Mouse (Mus musculus): Measurements from ENCODE around the gene Krtap4-13. TPM values are rescaled to one million over a fixed set of nuclear protein-coding genes. Genes with fewer than 3 reads are reported as not detected.
"Not testable (repeated sequence)": the region's sequence is repeated elsewhere in the genome, so short reads cannot be mapped to it uniquely, and the experiment has no call there.

Krtap4-13 gene
- total RNA-seq (2021), result not detected
- long read RNA-seq, experiment 1, result 0 reads
- long read RNA-seq, experiment 2, result 0 reads

GRCm38 (mm10) chr11:99809792-99810191 is at the start of gene Krtap4-13:
Gene Krtap4-13 (minus strand): TSS chr11:99809892.
- DNase-seq; intact Hi-C loops (cut with DNase I): not testable (repeated sequence)

GRCm38 (mm10) chr11:99858761-99859160 is 49.1 kb upstream of the Krtap4-13 start:
- no peak for DNase-seq
- intact Hi-C loops (cut with DNase I), result no loop called here

- intact Hi-C loops (cut with DNase I), result no loop called here
- no peak for DNase-seq
Observed at GRCm38 (mm10) chr11:99857617-99858016, 47.9 kb upstream of the Krtap4-13 start, which contains the start of gene Gm11568. Gene Gm11568 (plus strand): TSS chr11:99857917.

GRCm38 (mm10) chr11:99854121-99854520 is 44.4 kb upstream of the Krtap4-13 start:
- intact Hi-C loops (cut with DNase I), result no loop called here
- DNase-seq, result no peak

- no peak for DNase-seq
Observed at GRCm38 (mm10) chr11:99851508-99851907, 41.8 kb upstream of the Krtap4-13 start, which contains the start of gene Krtap4-16. Gene Krtap4-16 (minus strand): TSS chr11:99851608.

GRCm38 (mm10) chr11:99846746-99847145 is 37.1 kb upstream of the Krtap4-13 start:
- intact Hi-C loops (cut with DNase I), result no loop called here
- no peak for DNase-seq

More at GRCm38 (mm10) chr11:99851508-99851907, 41.8 kb upstream of the Krtap4-13 start, which contains the start of gene Krtap4-16:
- intact Hi-C loops (cut with DNase I), result no loop called here

GRCm38 (mm10) chr11:99842185-99842584 is 32.5 kb upstream of the Krtap4-13 start:
- intact Hi-C loops (cut with DNase I), result no loop called here
- DNase-seq, result no peak

GRCm38 (mm10) chr11:99837966-99838365 is 28.3 kb upstream of the Krtap4-13 start, which contains the start of gene 2300003K06Rik:
Gene 2300003K06Rik (minus strand): TSS chr11:99838066.
- intact Hi-C loops (cut with DNase I), result no loop called here
- DNase-seq, result no peak

GRCm38 (mm10) chr11:99815566-99815965 is 5.9 kb upstream of the Krtap4-13 start, which contains the start of gene Gm11564:
Gene Gm11564 (minus strand): TSS chr11:99815666.
- intact Hi-C loops (cut with DNase I); DNase-seq: not testable (repeated sequence)

GRCm38 (mm10) chr11:99804346-99804745 is 5.3 kb downstream of the Krtap4-13 start, which contains the start of gene Gm11554:
Gene Gm11554 (minus strand): TSS chr11:99804446.
- intact Hi-C loops (cut with DNase I); DNase-seq: not testable (repeated sequence)

- intact Hi-C loops (cut with DNase I); DNase-seq: not testable (repeated sequence)
Observed at GRCm38 (mm10) chr11:99798832-99799231, 10.9 kb downstream of the Krtap4-13 start, which contains the start of gene Gm11569. Gene Gm11569 (minus strand): TSS chr11:99798932.

GRCm38 (mm10) chr11:99793367-99793766 is 16.3 kb downstream of the Krtap4-13 start, which contains the start of gene Gm11596:
Gene Gm11596 (minus strand): TSS chr11:99793467.
- DNase-seq, result no peak
- intact Hi-C loops (cut with DNase I), result no loop called here

- intact Hi-C loops (cut with DNase I); DNase-seq: not testable (repeated sequence)
Observed at GRCm38 (mm10) chr11:99784900-99785299, 24.8 kb downstream of the Krtap4-13 start, which contains the start of gene Krtap4-9. Gene Krtap4-9 (plus strand): TSS chr11:99785200.

GRCm38 (mm10) chr11:99780604-99781003 is 29.1 kb downstream of the Krtap4-13 start, which contains the start of gene Krtap4-8:
Gene Krtap4-8 (minus strand): TSS chr11:99780704.
- intact Hi-C loops (cut with DNase I), result no loop called here
- DNase-seq, result no peak

- no peak for DNase-seq
- intact Hi-C loops (cut with DNase I), result no loop called here
Observed at GRCm38 (mm10) chr11:99778401-99778800, 31.3 kb downstream of the Krtap4-13 start.

GRCm38 (mm10) chr11:99772813-99773212 is 36.9 kb downstream of the Krtap4-13 start, which contains the start of gene Gm11595:
Gene Gm11595 (minus strand): TSS chr11:99772913.
- intact Hi-C loops (cut with DNase I); DNase-seq: not testable (repeated sequence)

- DNase-seq, result no peak
- intact Hi-C loops (cut with DNase I), result no loop called here
Observed at GRCm38 (mm10) chr11:99768410-99768809, 41.3 kb downstream of the Krtap4-13 start.

Other genes with a start within 250 kb of the Krtap4-13 start
- not detected for gene Krtap3-1, start 243.3 kb downstream of the Krtap4-13 start, total RNA-seq (2021)
- gene Krtap1-5, start 228.9 kb downstream of the Krtap4-13 start, total RNA-seq (2021), result not detected
- gene Krtap1-4, start 226.2 kb downstream of the Krtap4-13 start, total RNA-seq (2021), result not detected
- gene Krtap1-3, start 218.6 kb downstream of the Krtap4-13 start, total RNA-seq (2021), result not detected
- not detected for gene Krtap9-3, start 211.8 kb downstream of the Krtap4-13 start, total RNA-seq (2021)
- gene Gm11938, start 206.6 kb downstream of the Krtap4-13 start, total RNA-seq (2021), result not detected
- not detected for gene Gm11937, start 199.7 kb downstream of the Krtap4-13 start, total RNA-seq (2021)
- gene Krtap2-4, start 195.0 kb downstream of the Krtap4-13 start, total RNA-seq (2021), result not detected
- not detected for gene Gm11562, start 189.5 kb downstream of the Krtap4-13 start, total RNA-seq (2021)
- not detected for gene Krtap4-1, start 181.7 kb downstream of the Krtap4-13 start, total RNA-seq (2021)
- not detected for gene Krtap4-2, start 174.8 kb downstream of the Krtap4-13 start, total RNA-seq (2021)
- not detected for gene Krtap4-7, start 165.8 kb downstream of the Krtap4-13 start, total RNA-seq (2021)
- gene Gm11555, start 159.7 kb downstream of the Krtap4-13 start, total RNA-seq (2021), result not detected
- gene Gm11563, start 150.9 kb downstream of the Krtap4-13 start, total RNA-seq (2021), result not detected
- gene Krtap4-6, start 143.9 kb downstream of the Krtap4-13 start, total RNA-seq (2021), result not detected
- gene Gm14190, start 119.2 kb downstream of the Krtap4-13 start, total RNA-seq (2021), result not detected
- gene Gm14180, start 75.6 kb downstream of the Krtap4-13 start, total RNA-seq (2021), result not detected
- gene Gm11595, start 37.0 kb downstream of the Krtap4-13 start, total RNA-seq (2021), result not detected
- not detected for gene Krtap4-8, start 29.2 kb downstream of the Krtap4-13 start, total RNA-seq (2021)
- not detected for gene Krtap4-9, start 24.7 kb downstream of the Krtap4-13 start, total RNA-seq (2021)
- gene Gm11596, start 16.4 kb downstream of the Krtap4-13 start, total RNA-seq (2021), result not detected
- gene Gm11569, start 11.0 kb downstream of the Krtap4-13 start, total RNA-seq (2021), result not detected
- gene Gm11554, start 5.4 kb downstream of the Krtap4-13 start, total RNA-seq (2021), result not detected
- not detected for gene Gm11564, start 5.8 kb upstream of the Krtap4-13 start, total RNA-seq (2021)
- gene 2300003K06Rik, start 28.2 kb upstream of the Krtap4-13 start, total RNA-seq (2021), result not detected
- not detected for gene Krtap4-16, start 41.7 kb upstream of the Krtap4-13 start, total RNA-seq (2021)
- not detected for gene Gm11568, start 48.0 kb upstream of the Krtap4-13 start, total RNA-seq (2021)
- not detected for gene Gm11559, start 54.6 kb upstream of the Krtap4-13 start, total RNA-seq (2021)
- not detected for gene Krtap9-1, start 63.5 kb upstream of the Krtap4-13 start, total RNA-seq (2021)
- not detected for gene Gm11567, start 69.3 kb upstream of the Krtap4-13 start, total RNA-seq (2021)
- not detected for gene Krtap31-1, start 98.0 kb upstream of the Krtap4-13 start, total RNA-seq (2021)
- not detected for gene Gm11565, start 104.9 kb upstream of the Krtap4-13 start, total RNA-seq (2021)
- not detected for gene Krtap31-2, start 126.4 kb upstream of the Krtap4-13 start, total RNA-seq (2021)
- gene Krtap9-5, start 138.6 kb upstream of the Krtap4-13 start, total RNA-seq (2021), result not detected
- gene Krtap29-1, start 169.2 kb upstream of the Krtap4-13 start, total RNA-seq (2021), result not detected
- not detected for gene Krtap16-1, start 176.7 kb upstream of the Krtap4-13 start, total RNA-seq (2021)
- gene Krtap17-1, start 184.1 kb upstream of the Krtap4-13 start, total RNA-seq (2021), result not detected
- not detected for gene Krt33a, start 206.3 kb upstream of the Krtap4-13 start, total RNA-seq (2021)
- not detected for gene Krt33b, start 220.0 kb upstream of the Krtap4-13 start, total RNA-seq (2021)
- not detected for gene Krt34, start 231.7 kb upstream of the Krtap4-13 start, total RNA-seq (2021)
- gene Krt31, start 240.7 kb upstream of the Krtap4-13 start, total RNA-seq (2021), result not detected

Data from gastrocnemius, postnatal 36 days (tissue).